Mouse (Mus musculus) neural tube, postnatal 0 days (tissue): Measurements from ENCODE around the gene Inmt. TPM values are rescaled to one million over a fixed set of nuclear protein-coding genes. Genes with fewer than 3 reads are reported as not detected.

ENCODE experiments used
- polyA plus RNA-seq: library from polyadenylated mRNA; unstranded; fragments of >200 nt; fragmentation: Nextera tagmentation; extraction: Ambion mirVana; gene quantifications from 2 replicates; pipeline ENCODE4 v1.2.1, GENCODE M21; 2015

Gene Inmt
- polyA plus RNA-seq: 0.23 TPM in 1 of 2 replicates, not detected in the other

GRCm38 (mm10) chr6:55174741-55175181, at the start of gene Inmt:
TSS of gene Inmt (minus strand) at chr6:55175043.

GRCm38 (mm10) chr6:55202913-55203910, 28.4 kb upstream of the Inmt start, which contains the start of gene Mindy4:
TSS of gene Mindy4 (plus strand) at chr6:55203383.

GRCm38 (mm10) chr6:55132794-55133193, 42.0 kb downstream of the Inmt start, which contains the start of gene Crhr2:
TSS of gene Crhr2 (minus strand) at chr6:55133016.

Other genes starting within 250 kb of the Inmt start
- 2.1 and 2.4 TPM in 2 replicates for gene Nod1, start 202.4 kb downstream of the Inmt start, polyA plus RNA-seq
- gene Ggct, start 182.1 kb downstream of the Inmt start, polyA plus RNA-seq: 26.2 and 33.2 TPM in 2 replicates
- gene Gars, start 137.0 kb downstream of the Inmt start, polyA plus RNA-seq: 162 and 164 TPM in 2 replicates
- 1.6 and 1.8 TPM in 2 replicates for gene Crhr2, start 42.0 kb downstream of the Inmt start, polyA plus RNA-seq
- 7.0 and 7.7 TPM in 2 replicates for gene Mindy4, start 28.3 kb upstream of the Inmt start, polyA plus RNA-seq
- 2.2 and 4.9 TPM in 2 replicates for gene Aqp1, start 161.4 kb upstream of the Inmt start, polyA plus RNA-seq
- not detected in 2 replicates for gene Ghrhr, start 201.3 kb upstream of the Inmt start, polyA plus RNA-seq